Mouse (Mus musculus) monocyte, adult 2 months (primary cell): ENCODE data around the gene Runx3.

Source experiments
- DNase-seq, 2 experiments: peaks; one replicate each; pipeline ENCODE4 v3.0.0; 2022; ENCODE audit warnings: low spot score in 2 of 2, low read depth in 1 of 2

The Runx3 gene

GRCm38 (mm10) chr4:135150031-135150801, 29.8 kb downstream of the Runx3 start:
- DNase-seq, result peak; percentile 39 to 72

GRCm38 (mm10) chr4:135151111-135151987, 30.9 kb downstream of the Runx3 start:
- no peak for DNase-seq

GRCm38 (mm10) chr4:135151988-135152594, 31.6 kb downstream of the Runx3 start:
- peak in 1 of 2 experiments; percentile 44 for DNase-seq

GRCm38 (mm10) chr4:135152834-135153259, 32.4 kb downstream of the Runx3 start:
- peak; percentile 24 to 66 for DNase-seq

GRCm38 (mm10) chr4:135153260-135154088, 33.0 kb downstream of the Runx3 start:
- peak in 1 of 2 experiments; percentile 41 for DNase-seq

- DNase-seq, result no peak
These were observed 33.9 kb downstream of the Runx3 start for GRCm38 (mm10) chr4:135154089-135154949.

GRCm38 (mm10) chr4:135155106-135155800, 34.8 kb downstream of the Runx3 start:
- no peak for DNase-seq

- no peak for DNase-seq
These were observed 35.5 kb downstream of the Runx3 start for GRCm38 (mm10) chr4:135155805-135156469.

- DNase-seq, result no peak
These were observed 36.1 kb downstream of the Runx3 start for GRCm38 (mm10) chr4:135156531-135156930.

GRCm38 (mm10) chr4:135157329-135157728, 36.9 kb downstream of the Runx3 start:
- DNase-seq, result no peak

GRCm38 (mm10) chr4:135158724-135159409, 38.4 kb downstream of the Runx3 start:
- DNase-seq, result no peak

- DNase-seq, result no peak
These were observed 39.2 kb downstream of the Runx3 start for GRCm38 (mm10) chr4:135159663-135160062.

- DNase-seq, result no peak
These were observed 39.7 kb downstream of the Runx3 start for GRCm38 (mm10) chr4:135160168-135160567.

GRCm38 (mm10) chr4:135161441-135161840, 41.0 kb downstream of the Runx3 start:
- no peak for DNase-seq

GRCm38 (mm10) chr4:135165761-135166160, 45.3 kb downstream of the Runx3 start:
- DNase-seq, result no peak

GRCm38 (mm10) chr4:135166413-135167225, 46.2 kb downstream of the Runx3 start:
- no peak for DNase-seq
